ENCODE assay signal across 8 mouse cellular contexts in the genomic region with DNA sequence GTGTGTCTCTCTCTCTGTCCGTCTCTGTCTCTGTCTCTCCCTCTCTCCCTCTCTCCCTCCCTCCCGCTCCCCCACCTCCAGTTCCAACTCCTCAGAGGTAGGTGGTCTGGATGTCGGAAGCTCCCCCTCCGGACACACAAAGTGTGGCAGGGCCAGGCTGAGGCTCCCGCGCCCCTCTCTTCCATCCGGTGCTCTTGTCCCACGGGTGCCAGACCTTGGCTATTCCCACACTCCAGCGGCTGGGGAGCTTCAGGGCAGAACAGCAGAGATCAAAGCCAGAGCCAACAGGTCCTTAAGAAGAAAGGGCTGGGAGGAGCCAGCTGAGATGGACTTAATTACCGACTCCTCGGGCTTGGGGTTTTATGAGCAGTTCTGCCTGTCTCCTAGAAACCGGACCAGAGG.
A peak's percentile ranks its signal among the peaks of the same experiment; 100 is the strongest.
DNase-seq lines count a peak whose midpoint lies in the region; ATAC-seq lines count a peak whose summit lies in the region.

No protein-coding gene starts in this region.

- peak overlapping the region; percentile 6; the same call in 1 of the 2 replicates for H3K4me3 ChIP-seq in forebrain, embryonic 14.5 days (ENCODE audit: low read depth, low read length)
- peak overlapping the region; percentile 25 for H3K4me3 ChIP-seq in intestine, embryonic 15.5 days (replicated peaks)

- DNase-seq in 3134 (ENCODE audit: extremely low read depth, insufficient read length, low spot score): peak; percentile 84
- peak; percentile 87 for DNase-seq in ZHBTc4 (ENCODE audit: low read depth, low spot score)
- DNase-seq in forebrain, embryonic 14.5 days (ENCODE audit: low spot score): peak; percentile 46
- DNase-seq in lung, postnatal 4 days: peak; percentile 33 to 54
- DNase-seq in urinary bladder, postnatal 36 days (ENCODE audit: low spot score in 2 of 2): peak; percentile 26 to 36

- no peaks in the 10 kb centered on the region for H3K27me3 ChIP-seq in forebrain, embryonic 14.5 days (replicated peaks; ENCODE audit: control insufficient read depth, insufficient read depth, low read length)
- H3K27me3 ChIP-seq in intestine, embryonic 15.5 days (replicated peaks): no peaks in the 10 kb centered on the region

- H3K4me1 ChIP-seq in forebrain, embryonic 14.5 days (ENCODE audit: control insufficient read depth, insufficient read depth, low read length): peaks cover 4% of the 10 kb centered on the region
- H3K4me1 ChIP-seq in intestine, embryonic 15.5 days (replicated peaks): peaks cover 16% of the 10 kb centered on the region

- no peak overlapping the region for H3K27ac ChIP-seq in forebrain, embryonic 14.5 days (ENCODE audit: low read depth, low read length)
- no peak overlapping the region for H3K27ac ChIP-seq in intestine, embryonic 15.5 days

- no peaks in the 10 kb centered on the region for H3K36me3 ChIP-seq in forebrain, embryonic 14.5 days (ENCODE audit: control insufficient read depth, insufficient read depth, low read length)
- H3K36me3 ChIP-seq in intestine, embryonic 15.5 days: no peaks in the 10 kb centered on the region

- peak overlapping the region; percentile 44 for H3K4me2 ChIP-seq in forebrain, embryonic 14.5 days (ENCODE audit: low read length)
- H3K4me2 ChIP-seq in intestine, embryonic 15.5 days (replicated peaks): peak overlapping the region; percentile 80

- H3K9me3 ChIP-seq in forebrain, embryonic 14.5 days (replicated peaks; ENCODE audit: control insufficient read depth, low read length): no peaks in the 10 kb centered on the region
- no peaks in the 10 kb centered on the region for H3K9me3 ChIP-seq in intestine, embryonic 15.5 days

- WGBS in forebrain, embryonic 14.5 days: 0% methylated on average over 12 of the region's 12 CpGs
- WGBS in intestine, embryonic 15.5 days: 1% methylated on average over 12 of the region's 12 CpGs

- peak; percentile 62 for ATAC-seq in forebrain, embryonic 14.5 days
- peak; percentile 74 for ATAC-seq in intestine, embryonic 15.5 days
- no peak for ATAC-seq in megakaryocyte progenitor cell, adult 5-6 weeks (replicated peaks; ENCODE audit: poor library complexity)
- no peak for ATAC-seq in inflammation-experienced regulatory T-cells, adult 6 months

- H3K9ac ChIP-seq in forebrain, embryonic 14.5 days (ENCODE audit: low read length): no peak overlapping the region
- peak overlapping the region; percentile 26; the same call in 1 of the 2 replicates for H3K9ac ChIP-seq in intestine, embryonic 15.5 days

Comparison
In these comparisons a context has a peak if more than half of its experiments do, and no peak if none do; other contexts are left out.
1. DNase-seq: peak in every context shown above with its lines; median percentile 87 in ZHBTc4; 84 in 3134; 46 in forebrain, embryonic 14.5 days; 44 in lung, postnatal 4 days; 31 in urinary bladder, postnatal 36 days.
2. ATAC-seq: peak in forebrain, embryonic 14.5 days (single experiment) and intestine, embryonic 15.5 days (single experiment); none in megakaryocyte progenitor cell, adult 5-6 weeks (single experiment) and inflammation-experienced regulatory T-cells, adult 6 months (single experiment).